Mouse (Mus musculus) forebrain, postnatal 0 days (tissue): ENCODE results near the gene Abcf3. TPM values are rescaled to one million over a fixed set of nuclear protein-coding genes. Genes with fewer than 3 reads are reported as not detected.
A peak's percentile ranks its signal among the peaks of the same experiment; 100 is the strongest.

Experiments used
- ATAC-seq: fragments of 200-750 bp; cut with Nextera tagmentation; 2 replicates; pipeline ENCODE4 v1.8.0; 2017; ENCODE audit warnings: mild to moderate bottlenecking, moderate library complexity
- DNase-seq: peaks from one replicate; pipeline ENCODE4 v3.0.0-alpha.2; 2015
- H3K27ac ChIP-seq: fragments of 300-500 bp; sonication (generic); 2 replicates; pipeline ENCODE4 v1.5.1; 2014; ENCODE audit warnings: low read depth, mild to moderate bottlenecking, antibody characterized with exemption, low read length, moderate library complexity, mixed read lengths
- H3K27me3 ChIP-seq: fragments of 300-500 bp; sonication (generic); 2 replicates; pipeline ENCODE4 v1.6.1; 2014; ENCODE audit warnings: mild to moderate bottlenecking, low read length, mixed read lengths; ENCODE audit not compliant: insufficient read depth
- H3K36me3 ChIP-seq: fragments of 300-500 bp; sonication (generic); 2 replicates; pipeline ENCODE4 v1.6.1; 2014; ENCODE audit warnings: mild to moderate bottlenecking, moderate library complexity; ENCODE audit not compliant: insufficient read depth
- H3K4me1 ChIP-seq: fragments of 300-500 bp; sonication (generic); 2 replicates; pipeline ENCODE4 v1.6.1; 2014; ENCODE audit warnings: antibody characterized with exemption; ENCODE audit not compliant: insufficient read depth
- H3K4me2 ChIP-seq: fragments of 300-500 bp; sonication (generic); 2 replicates; pipeline ENCODE4 v1.6.1; 2014; ENCODE audit warnings: low read depth, mild to moderate bottlenecking, moderate library complexity
- H3K4me3 ChIP-seq: fragments of 300-500 bp; sonication (generic); 2 replicates; pipeline ENCODE4 v1.5.1; 2014; ENCODE audit warnings: low read depth, low read length, mixed read lengths
- H3K9ac ChIP-seq: fragments of 300-500 bp; sonication (generic); 2 replicates; pipeline ENCODE4 v1.6.1; 2014; ENCODE audit warnings: mild to moderate bottlenecking
- H3K9me3 ChIP-seq: fragments of 300-500 bp; sonication (generic); 2 replicates; pipeline ENCODE4 v1.6.1; 2016; ENCODE audit warnings: low read length
- CTCF ChIP-seq: sonication (generic); IDR thresholded peaks from 2 replicates; pipeline ENCODE4 v1.5.1; 2016; ENCODE audit warnings: antibody characterized with exemption, control low read depth, low read depth
- WGBS: fragments of 180-500 bp; shearing (Covaris S2); extraction: QIAGEN DNeasy Blood & Tissue Kit; methylation state at CpG from one replicate; pipeline ENCODE4 v1.1.7; 2014; 5-methylcytosine and 5-hydroxymethylcytosine counted together
- microRNA counts: library from miRNA; unstranded; fragments of <30 nt; microRNA quantifications from one replicate; lab custom pipeline; 2015
- microRNA-seq, 2 experiments: library from miRNA; unstranded; fragments of <30 nt; microRNA quantifications; one replicate each; pipeline ENCODE4; 2016
- polyA plus RNA-seq: library from polyadenylated mRNA; unstranded; fragments of >200 nt; fragmentation: Nextera tagmentation; extraction: Ambion mirVana; gene quantifications from 2 replicates; pipeline ENCODE4 v1.2.1, GENCODE M21; 2015
- total RNA-seq: library from RNA; depleted of rRNA; stranded (reverse); fragments of >200 nt; gene quantifications from 2 replicates; pipeline ENCODE4 v1.2.3, GENCODE M21; 2014; rRNA removed

Gene Abcf3
- total and polyA plus RNA-seq, 2 experiments from 2014 or later = 58.0 to 72.7 TPM

DNA sequence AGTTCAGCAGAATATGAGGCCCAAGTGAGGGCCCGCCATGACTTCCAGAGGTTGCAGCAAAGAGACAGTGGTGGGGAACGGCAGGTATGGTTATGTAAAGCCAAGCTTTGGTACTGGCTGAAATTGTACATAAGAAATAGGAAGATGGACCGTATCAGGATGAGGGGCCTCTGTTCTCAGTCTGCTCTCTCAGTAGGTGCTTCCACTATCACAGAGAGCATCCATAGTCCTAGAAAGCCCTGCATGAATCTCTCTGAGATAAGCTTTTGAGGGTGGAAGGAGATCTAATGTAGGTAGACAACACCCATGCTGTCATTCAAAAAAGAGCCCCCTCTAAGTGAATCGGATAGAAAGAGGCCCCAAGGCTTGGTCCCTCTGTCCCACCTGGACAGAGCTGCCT, 47.4 kb downstream of the Abcf3 start:
- Histone ChIP-seq H3K27me3 (peaks cover 24% of the 10 kb centered on the region), H3K9ac (no peak overlapping the region), H3K36me3 (no peaks in the 10 kb centered on the region), H3K27ac (no peak overlapping the region), H3K4me1 (0 out of 2 replicates have a peak, but pooled peaks cover 1% of the 10 kb centered on the region), H3K4me3 (no peak overlapping the region), H3K4me2 (no peak overlapping the region), H3K9me3 (no peaks in the 10 kb centered on the region)
- TF ChIP-seq CTCF = no peak
- 84% methylated on average over 4 of the region's 4 CpGs for WGBS
- no peak for ATAC-seq
- DNase-seq = no peak

DNA sequence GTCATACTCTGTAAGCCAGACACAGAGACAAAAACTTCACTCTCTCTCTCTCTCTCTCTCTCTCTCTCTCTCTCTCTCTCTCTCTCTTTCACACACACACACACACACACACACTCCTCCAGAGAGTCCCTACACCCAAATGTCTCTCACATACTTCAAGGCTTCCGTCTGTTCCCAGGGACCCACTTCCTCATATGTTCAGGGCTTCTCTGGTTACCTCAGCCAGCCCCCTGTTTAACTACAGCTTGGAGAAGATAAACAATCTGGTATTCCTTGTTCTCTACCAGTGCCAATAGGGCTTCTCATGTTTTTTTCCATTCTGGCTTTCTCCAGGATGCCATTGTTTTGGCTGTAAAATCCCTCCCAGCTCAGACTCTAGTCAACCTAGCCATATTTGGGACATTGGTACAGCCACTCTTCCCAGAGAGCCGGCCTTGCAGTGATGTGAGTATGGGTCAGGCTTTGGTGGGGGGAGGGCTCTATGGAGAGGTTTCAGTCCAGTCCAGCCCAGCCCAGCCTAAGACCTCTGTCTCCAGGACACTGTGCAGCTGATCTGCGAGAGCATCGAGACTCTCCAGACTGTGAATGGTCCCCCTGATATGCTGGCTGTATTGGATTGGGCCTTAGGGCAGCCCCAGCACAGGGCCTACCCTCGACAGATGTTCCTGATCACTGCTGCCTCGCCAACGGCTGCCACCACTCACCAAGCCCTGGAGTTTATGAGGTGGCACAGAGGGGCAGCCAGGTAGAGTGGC, 48.5 kb downstream of the Abcf3 start:
- Histone ChIP-seq H3K4me3 (no peak overlapping the region), H3K27me3 (peaks cover 14% of the 10 kb centered on the region), H3K9me3 (no peaks in the 10 kb centered on the region), H3K27ac (no peak overlapping the region), H3K4me1 (no peaks in the 10 kb centered on the region), H3K9ac (no peak overlapping the region), H3K36me3 (no peaks in the 10 kb centered on the region), H3K4me2 (no peak overlapping the region)
- no peak for TF ChIP-seq CTCF
- 70% methylated on average over 7 of the region's 7 CpGs for WGBS
- peak; percentile 26 for DNase-seq
- ATAC-seq = peak; percentile 66; the same call in 1 of the 2 replicates

- H3K4me3 ChIP-seq = no peak overlapping the region
- no peak for DNase-seq
- no peak overlapping the region for H3K9ac ChIP-seq
- H3K4me1 ChIP-seq = no peaks in the 10 kb centered on the region
- 64% methylated on average over 5 of the region's 5 CpGs for WGBS
- TF ChIP-seq CTCF = no peak
- H3K36me3 ChIP-seq = peaks cover 17% of the 10 kb centered on the region
- no peak overlapping the region for H3K4me2 ChIP-seq
- H3K27me3 ChIP-seq = no peaks in the 10 kb centered on the region
- H3K9me3 ChIP-seq = no peaks in the 10 kb centered on the region
- no peak for ATAC-seq
- no peak overlapping the region for H3K27ac ChIP-seq
These were observed 52.1 kb downstream of the Abcf3 start for GRCm38 (mm10) chr16:20600511-20600910.

DNA sequence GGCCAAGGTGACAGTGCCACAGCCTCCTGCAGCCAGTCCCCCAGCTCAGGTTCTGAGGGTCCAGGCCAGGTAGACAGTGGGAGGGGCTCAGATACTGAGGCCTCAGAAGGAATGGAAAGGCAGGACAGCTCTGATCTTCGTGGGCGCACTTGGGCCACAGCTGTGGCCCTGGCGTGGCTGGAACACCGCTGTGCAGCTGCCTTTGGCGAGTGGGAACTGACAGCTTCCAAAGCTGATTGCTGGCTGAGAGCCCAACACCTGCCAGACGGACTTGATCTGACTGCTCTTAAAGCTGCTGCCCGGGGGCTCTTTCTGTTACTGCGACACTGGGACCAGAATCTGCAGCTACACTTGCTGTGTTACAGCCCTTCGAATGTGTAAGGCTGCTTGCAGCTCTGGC, 56.3 kb downstream of the Abcf3 start:
- Histone ChIP-seq H3K9ac (no peak overlapping the region), H3K4me1 (0 out of 2 replicates have a peak, but pooled peaks cover 1% of the 10 kb centered on the region), H3K27ac (no peak overlapping the region), H3K4me2 (no peak overlapping the region), H3K4me3 (no peak overlapping the region), H3K36me3 (peaks cover 45% of the 10 kb centered on the region), H3K27me3 (no peaks in the 10 kb centered on the region), H3K9me3 (no peaks in the 10 kb centered on the region)
- ATAC-seq (peak; percentile 19; the same call in 1 of the 2 replicates), DNase-seq (no peak)
- no peak for TF ChIP-seq CTCF
- WGBS = 51% methylated on average over 9 of the region's 9 CpGs

DNA sequence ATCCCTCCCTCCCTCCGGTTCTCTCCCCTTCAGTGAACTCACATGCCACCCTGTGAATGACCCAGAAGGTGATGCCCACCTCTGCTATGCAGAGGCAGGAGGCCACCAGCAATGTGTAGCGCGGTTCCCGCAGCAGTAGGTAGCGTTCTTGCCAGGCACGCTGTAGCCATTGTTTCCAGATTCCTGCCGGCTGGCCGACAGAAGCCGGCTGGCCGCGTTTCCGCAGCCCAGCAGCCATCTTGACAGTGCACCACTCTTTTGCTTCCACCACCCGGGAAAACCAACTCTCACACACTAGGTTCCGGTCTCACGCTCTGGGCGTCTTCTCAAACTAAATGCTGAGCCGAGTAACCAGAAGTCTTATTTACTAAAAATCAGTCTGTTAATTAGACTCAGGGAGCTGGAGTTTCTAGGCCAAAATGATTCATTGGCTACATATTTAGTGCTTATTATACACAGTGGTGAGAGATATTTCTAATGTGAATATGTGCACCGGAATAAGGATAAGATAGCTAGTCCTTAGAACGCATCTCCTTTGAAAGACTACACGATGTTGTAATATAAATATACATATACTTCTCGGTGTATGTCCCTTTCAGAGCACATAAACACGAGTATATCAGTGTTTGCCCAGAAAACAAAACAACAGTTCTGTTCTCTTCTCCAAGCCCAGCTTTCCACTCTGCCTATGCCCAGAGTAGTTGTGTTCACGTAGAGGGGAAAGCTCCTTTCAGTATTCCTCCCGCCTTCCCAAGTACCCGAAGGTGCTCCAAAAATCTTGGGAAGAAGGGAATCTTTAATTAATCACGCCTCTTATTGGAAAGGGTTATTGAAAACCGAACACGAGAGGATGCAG, 62.4 kb downstream of the Abcf3 start:
- Histone ChIP-seq H3K4me2 (peak overlapping the region; percentile 87), H3K4me3 (peak overlapping the region; percentile 71), H3K36me3 (peaks cover 25% of the 10 kb centered on the region), H3K9me3 (no peaks in the 10 kb centered on the region), H3K9ac (peak overlapping the region; percentile 80), H3K4me1 (peaks cover 12% of the 10 kb centered on the region; the same call in 1 of the 2 replicates), H3K27ac (peak overlapping the region; percentile 84), H3K27me3 (no peaks in the 10 kb centered on the region)
- ATAC-seq (peak; percentile 85), DNase-seq (peak; percentile 93)
- WGBS = under 1% methylated on average over 28 of the region's 28 CpGs
- TF ChIP-seq CTCF = no peak

MicroRNA genes within 50 kb of the gene (microRNA counts, 519-probe panel; counts per million panel counts)
- microRNA mmu-miR-1224 (lab: Ali Mortazavi, UCI) = 3,153 counts per million, percentile 27 among the panel's probes with 10 or more counts

Small RNAs within 50 kb of the gene (microRNA-seq; reads per million reads assigned to microRNA genes)
- gene Mir1224 = 45.0 to 50.2 reads per million in 2 experiments

Other genes starting within 250 kb of the Abcf3 start
- gene Parl, start 246.2 kb upstream of the Abcf3 start, total RNA-seq = 32.7 and 39.2 TPM in 2 replicates
- gene Parl, start 246.2 kb upstream of the Abcf3 start, polyA plus RNA-seq = 90.9 and 91.2 TPM in 2 replicates
- gene Cyp2ab1, start 223.2 kb upstream of the Abcf3 start, total RNA-seq = not detected in 2 replicates
- not detected in 2 replicates for gene Cyp2ab1, start 223.2 kb upstream of the Abcf3 start, polyA plus RNA-seq
- gene Abcc5, start 122.2 kb upstream of the Abcf3 start, total RNA-seq = 74.3 and 79.8 TPM in 2 replicates
- 58.7 and 71.6 TPM in 2 replicates for gene Abcc5, start 122.2 kb upstream of the Abcf3 start, polyA plus RNA-seq
- gene Eif2b5, start 49.8 kb upstream of the Abcf3 start, total RNA-seq = 91.3 and 102 TPM in 2 replicates
- gene Eif2b5, start 49.8 kb upstream of the Abcf3 start, polyA plus RNA-seq = 70.8 and 77.6 TPM in 2 replicates
- 21.1 and 28.6 TPM in 2 replicates for gene Dvl3, start 31.6 kb upstream of the Abcf3 start, total RNA-seq
- 23.9 and 25.8 TPM in 2 replicates for gene Dvl3, start 31.6 kb upstream of the Abcf3 start, polyA plus RNA-seq
- 958 and 994 TPM in 2 replicates for gene Ap2m1, start 13.1 kb upstream of the Abcf3 start, total RNA-seq
- 1,434 and 1,486 TPM in 2 replicates for gene Ap2m1, start 13.1 kb upstream of the Abcf3 start, polyA plus RNA-seq
- 20.3 and 20.9 TPM in 2 replicates for gene Vwa5b2, start 40.9 kb downstream of the Abcf3 start, total RNA-seq
- 5.9 and 8.7 TPM in 2 replicates for gene Vwa5b2, start 40.9 kb downstream of the Abcf3 start, polyA plus RNA-seq
- 3.7 and 6.5 TPM in 2 replicates for gene Eef1akmt4, start 63.0 kb downstream of the Abcf3 start, total RNA-seq
- gene Eef1akmt4, start 63.0 kb downstream of the Abcf3 start, polyA plus RNA-seq = 6.0 and 6.2 TPM in 2 replicates
- not detected in 2 replicates for gene Gm49333, start 63.0 kb downstream of the Abcf3 start, total RNA-seq
- not detected in 2 replicates for gene Gm49333, start 63.0 kb downstream of the Abcf3 start, polyA plus RNA-seq
- 11.1 and 19.0 TPM in 2 replicates for gene Alg3, start 63.2 kb downstream of the Abcf3 start, total RNA-seq
- gene Alg3, start 63.2 kb downstream of the Abcf3 start, polyA plus RNA-seq = 29.2 and 30.3 TPM in 2 replicates
- gene Camk2n2, start 72.7 kb downstream of the Abcf3 start, total RNA-seq = 44.1 and 51.0 TPM in 2 replicates
- 45.3 and 57.0 TPM in 2 replicates for gene Camk2n2, start 72.7 kb downstream of the Abcf3 start, polyA plus RNA-seq
- gene Ece2, start 81.3 kb downstream of the Abcf3 start, total RNA-seq = 17.8 and 22.4 TPM in 2 replicates
- 6.1 and 8.7 TPM in 2 replicates for gene Ece2, start 81.3 kb downstream of the Abcf3 start, polyA plus RNA-seq
- 237 and 242 TPM in 2 replicates for gene Psmd2, start 103.1 kb downstream of the Abcf3 start, total RNA-seq
- 287 and 331 TPM in 2 replicates for gene Psmd2, start 103.1 kb downstream of the Abcf3 start, polyA plus RNA-seq
- 223 and 282 TPM in 2 replicates for gene Eif4g1, start 119.7 kb downstream of the Abcf3 start, total RNA-seq
- gene Eif4g1, start 119.7 kb downstream of the Abcf3 start, polyA plus RNA-seq = 89.8 and 111 TPM in 2 replicates
- 169 and 200 TPM in 2 replicates for gene Fam131a, start 144.7 kb downstream of the Abcf3 start, total RNA-seq
- gene Fam131a, start 144.7 kb downstream of the Abcf3 start, polyA plus RNA-seq = 81.6 and 89.9 TPM in 2 replicates
- 43.7 and 55.3 TPM in 2 replicates for gene Polr2h, start 169.1 kb downstream of the Abcf3 start, total RNA-seq
- gene Polr2h, start 169.1 kb downstream of the Abcf3 start, polyA plus RNA-seq = 87.4 and 103 TPM in 2 replicates
- 41.9 and 47.9 TPM in 2 replicates for gene Clcn2, start 169.2 kb downstream of the Abcf3 start, total RNA-seq
- 10.7 and 14.1 TPM in 2 replicates for gene Clcn2, start 169.2 kb downstream of the Abcf3 start, polyA plus RNA-seq
- 15.8 and 15.9 TPM in 2 replicates for gene Chrd, start 184.6 kb downstream of the Abcf3 start, total RNA-seq
- 3.4 and 3.6 TPM in 2 replicates for gene Chrd, start 184.6 kb downstream of the Abcf3 start, polyA plus RNA-seq
- 0.69 and 1.0 TPM in 2 replicates for gene Thpo, start 185.9 kb downstream of the Abcf3 start, total RNA-seq
- 0.51 and 0.52 TPM in 2 replicates for gene Thpo, start 185.9 kb downstream of the Abcf3 start, polyA plus RNA-seq